Mouse (Mus musculus) megakaryocyte-erythroid progenitor cell, adult 5-6 weeks (primary cell): ENCODE measurements at regions not wholly inside any gene's neighbourhood (a gene's known extent, or its start where the extent isn't known, plus 50 kb on each side); places are given as distances from the start of the nearest gene placed in this dataset.

Source experiments
- ATAC-seq: replicated peaks from 2 replicates; pipeline ENCODE4 v1.8.0; 2016; ENCODE audit warnings: mild to moderate bottlenecking, inconsistent platforms; ENCODE audit not compliant: severe bottlenecking, poor library complexity, low FRiP score, low TSS enrichment

GRCm38 (mm10) chr12:35656563-35656962 is 121.7 kb upstream of the Ahr start:
- ATAC-seq: no peak

- ATAC-seq: no peak
Measured at GRCm38 (mm10) chr12:35649772-35650171, 114.9 kb upstream of the Ahr start.

GRCm38 (mm10) chr12:35642473-35642872 is 107.6 kb upstream of the Ahr start:
- no peak for ATAC-seq

- no peak for ATAC-seq
Measured at GRCm38 (mm10) chr12:35641741-35642140, 106.9 kb upstream of the Ahr start.

GRCm38 (mm10) chr12:35640911-35641345 is 106.1 kb upstream of the Ahr start:
- ATAC-seq: no peak

DNA sequence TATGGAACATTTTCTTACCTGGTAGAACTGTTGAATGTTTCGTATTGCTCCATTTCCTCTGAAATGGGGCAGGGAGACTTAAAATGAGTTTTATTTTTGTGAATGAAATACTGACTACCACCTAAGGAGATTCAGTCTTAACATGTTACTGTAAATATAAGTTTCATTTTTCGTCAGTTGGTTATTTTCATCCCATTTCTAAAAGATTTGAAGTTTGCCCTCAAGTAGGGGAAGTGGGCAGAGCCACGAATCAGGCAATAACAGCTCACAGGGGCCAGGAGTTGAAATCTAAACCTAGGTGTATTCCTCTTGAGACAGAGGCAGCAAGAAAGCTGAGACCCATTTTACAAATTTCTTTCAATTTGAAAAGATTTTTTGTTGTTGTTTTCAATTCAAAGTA is 88.6 kb upstream of the Ahr start:
- ATAC-seq: no peak

DNA sequence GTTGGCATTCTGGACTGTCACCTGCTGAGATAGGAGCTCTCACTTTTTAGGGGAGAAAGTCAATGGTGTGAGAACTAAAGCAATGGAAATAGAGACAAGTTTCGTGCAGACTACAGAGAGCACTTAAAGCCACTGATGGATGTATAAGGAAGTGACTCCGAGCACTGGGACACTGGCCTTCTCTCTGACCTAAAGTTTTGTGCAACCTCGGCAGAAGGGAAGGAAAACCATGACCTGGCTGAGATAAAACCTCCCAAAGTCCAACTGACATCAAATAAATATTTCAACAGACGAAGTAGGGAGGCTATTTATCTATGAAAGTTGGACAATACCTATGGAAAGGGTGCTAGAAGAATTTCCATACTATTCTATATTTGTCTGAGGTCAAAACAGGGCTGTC is 80.0 kb upstream of the Ahr start:
- ATAC-seq: no peak

DNA sequence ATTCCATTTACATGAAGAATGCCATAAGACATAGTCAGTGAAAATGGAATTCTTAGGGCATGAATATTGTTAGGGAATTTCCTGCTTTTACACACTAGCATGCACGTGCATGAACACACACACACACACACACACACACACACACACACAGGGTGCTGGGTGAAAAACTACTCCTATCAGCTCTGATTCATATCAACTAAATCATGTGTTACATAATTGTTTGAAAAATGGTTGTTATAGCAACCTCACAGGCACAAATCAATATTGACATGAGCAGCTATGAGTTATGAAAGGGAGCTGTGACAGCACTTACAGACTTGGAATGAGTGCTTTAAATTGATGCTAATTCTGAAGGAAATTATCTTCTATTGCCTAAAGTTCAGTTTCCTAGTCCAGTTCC is 72.8 kb upstream of the Ahr start:
- no peak for ATAC-seq

- no peak for ATAC-seq
Measured at GRCm38 (mm10) chr12:35603742-35604141, 68.9 kb upstream of the Ahr start.

DNA sequence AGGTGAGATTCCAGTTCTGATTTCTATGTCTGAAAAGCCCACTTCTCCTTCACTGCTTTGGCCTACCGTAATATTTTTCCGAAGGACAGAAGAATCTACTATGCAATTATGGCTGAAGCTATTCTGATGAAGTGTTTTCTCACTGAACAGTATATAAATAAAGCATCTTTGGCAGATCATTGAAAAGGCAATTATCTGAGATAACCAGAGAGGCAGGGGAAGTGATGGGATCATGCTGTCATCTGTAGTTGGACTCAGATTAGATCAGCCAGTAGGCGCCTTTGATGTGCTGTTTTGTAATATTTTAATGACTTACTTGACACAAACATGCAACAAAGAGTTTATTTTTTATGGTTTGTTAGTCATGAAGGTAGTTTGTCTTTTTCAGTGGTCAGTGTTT is 67.8 kb upstream of the Ahr start:
- ATAC-seq: no peak

GRCm38 (mm10) chr12:35598298-35598697 is 63.5 kb upstream of the Ahr start:
- ATAC-seq: 0 out of 2 replicates have a peak, but pooled peaks have one; percentile 26

- ATAC-seq: no peak
Measured at GRCm38 (mm10) chr12:35592866-35593265, 58.0 kb upstream of the Ahr start.
